Mouse (Mus musculus) cerebellum, adult 2 months (tissue): ENCODE measurements around the gene Slc3a1. TPM values are rescaled to one million over a fixed set of nuclear protein-coding genes. Genes with fewer than 3 reads are reported as not detected.

Experiments
- DNase-seq, 2 experiments: peaks; one replicate each; pipeline ENCODE4 v3.0.0; 2021
- H3K27ac ChIP-seq: fragments of 200-500 bp; 2 replicates; pipeline ENCODE4 v1.5.1; 2012; ENCODE audit warnings: low read length, control low read depth, inconsistent platforms; ENCODE audit not compliant: insufficient read depth
- H3K27me3 ChIP-seq: fragments of 200-500 bp; 2 replicates; pipeline ENCODE4 v1.6.1; 2012; ENCODE audit warnings: inconsistent platforms, mild to moderate bottlenecking, low read length, moderate library complexity; ENCODE audit not compliant: control insufficient read depth, insufficient read depth
- H3K4me1 ChIP-seq: fragments of 200-500 bp; 2 replicates; pipeline ENCODE4 v1.6.1; 2011; ENCODE audit warnings: low read length; ENCODE audit not compliant: control insufficient read depth, insufficient read depth
- H3K4me3 ChIP-seq: fragments of 200-500 bp; replicated peaks from 2 replicates; pipeline ENCODE3; 2011; ENCODE audit warnings: mild to moderate bottlenecking, low read depth, low read length, control low read depth; ENCODE audit not compliant: insufficient read depth
- CTCF ChIP-seq: fragments of 200-500 bp; IDR thresholded peaks from 2 replicates; pipeline ENCODE4 v1.5.1; 2011; ENCODE audit warnings: low read depth, mild to moderate bottlenecking, control low read depth, low read length, moderate library complexity, borderline replicate concordance; ENCODE audit not compliant: insufficient read depth
- POLR2A ChIP-seq: fragments of 200-500 bp; IDR thresholded peaks from 2 replicates; pipeline ENCODE4 v1.6.1; 2011; ENCODE audit warnings: low read length, control low read depth, borderline replicate concordance; ENCODE audit not compliant: insufficient read depth
- WGBS: fragments of 180-500 bp; shearing (Covaris S2); methylation state at CpG from one replicate; pipeline ENCODE4 v1.1.7; 2018; 5-methylcytosine and 5-hydroxymethylcytosine counted together
- polyA plus RNA-seq: library from polyadenylated mRNA; depleted of rRNA; stranded (reverse); fragments of >200 nt; gene quantifications from 2 replicates; pipeline ENCODE4 v1.2.3, GENCODE M21; 2012

Gene Slc3a1
- polyA plus RNA-seq, 1 experiment = 0.54 TPM

DNA sequence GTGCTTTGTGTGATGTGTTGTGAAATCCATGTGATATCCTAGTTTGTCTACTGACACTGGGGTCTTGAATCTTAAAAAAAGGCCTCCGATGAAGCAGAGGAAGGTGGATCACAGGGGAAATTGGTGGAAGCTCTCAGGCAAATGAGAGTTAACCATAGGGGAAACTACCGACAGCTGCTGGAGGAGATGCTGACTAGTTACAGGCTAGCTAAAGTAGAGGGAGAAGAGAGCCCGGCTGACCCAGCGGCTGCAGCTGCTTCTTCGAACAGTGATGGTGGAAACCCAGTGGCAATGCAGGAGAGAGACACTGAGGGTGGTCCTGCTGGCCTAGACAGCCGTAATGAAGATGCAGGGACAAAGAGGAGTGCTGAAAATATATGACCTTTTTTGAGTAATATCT is 14.7 kb upstream of the Slc3a1 start:
- Histone ChIP-seq H3K27me3 (no peaks in the 10 kb centered on the region), H3K27ac (no peak overlapping the region), H3K4me1 (no peaks in the 10 kb centered on the region), H3K4me3 (no peak overlapping the region)
- WGBS = 66% methylated on average over 6 of the region's 6 CpGs
- DNase-seq = no peak
- TF ChIP-seq CTCF (no peak), POLR2A (no peak)

- TF ChIP-seq CTCF = no peak
- no peak for TF ChIP-seq POLR2A
- Histone ChIP-seq H3K4me1 (no peaks in the 10 kb centered on the region), H3K27me3 (no peaks in the 10 kb centered on the region), H3K27ac (no peak overlapping the region), H3K4me3 (no peak overlapping the region)
- no peak for DNase-seq
- WGBS = 95% methylated on average over 3 of the region's 3 CpGs
Observed at GRCm38 (mm10) chr17:85014632-85015031, 13.5 kb upstream of the Slc3a1 start.

- Histone ChIP-seq H3K27ac (no peak overlapping the region), H3K27me3 (no peaks in the 10 kb centered on the region), H3K4me1 (no peaks in the 10 kb centered on the region), H3K4me3 (no peak overlapping the region)
- TF ChIP-seq CTCF (no peak), POLR2A (no peak)
- WGBS = 94% methylated on average over 3 of the region's 3 CpGs
- no peak for DNase-seq
Observed at GRCm38 (mm10) chr17:85018344-85018743, 9.8 kb upstream of the Slc3a1 start.

- WGBS = 77% methylated on average over 5 of the region's 5 CpGs
- DNase-seq = no peak
- no peak for TF ChIP-seq CTCF
- no peak for TF ChIP-seq POLR2A
- H3K27me3 ChIP-seq = no peaks in the 10 kb centered on the region
- H3K27ac ChIP-seq = no peak overlapping the region
- H3K4me1 ChIP-seq = no peaks in the 10 kb centered on the region
- H3K4me3 ChIP-seq = no peak overlapping the region
Observed at GRCm38 (mm10) chr17:85018794-85019193, 9.4 kb upstream of the Slc3a1 start.

DNA sequence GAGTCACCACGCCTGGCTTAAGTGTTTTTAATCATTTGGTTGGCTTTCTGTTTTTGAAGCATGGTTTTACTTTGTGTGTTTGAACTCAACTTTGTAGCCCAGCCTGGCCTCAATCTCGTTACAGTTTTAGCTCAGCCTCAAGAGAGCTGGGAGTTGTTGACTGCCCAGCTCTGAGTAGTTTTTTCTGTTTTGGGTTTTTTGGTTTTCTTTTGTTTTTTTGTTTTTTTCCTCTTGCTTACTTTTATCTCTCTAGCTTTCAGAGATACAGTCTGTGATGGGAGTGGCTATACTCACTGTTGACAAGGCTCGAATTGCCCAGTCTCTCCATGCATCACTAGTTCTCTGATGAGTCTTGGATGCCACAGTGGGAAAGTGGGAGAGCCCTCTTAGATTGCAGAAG is 7.8 kb upstream of the Slc3a1 start:
- no peak overlapping the region for H3K4me3 ChIP-seq
- 76% methylated on average over 3 of the region's 3 CpGs for WGBS
- TF ChIP-seq CTCF (no peak), POLR2A (no peak)
- no peaks in the 10 kb centered on the region for H3K27me3 ChIP-seq
- H3K27ac ChIP-seq = no peak overlapping the region
- DNase-seq = no peak
- H3K4me1 ChIP-seq = no peaks in the 10 kb centered on the region

DNA sequence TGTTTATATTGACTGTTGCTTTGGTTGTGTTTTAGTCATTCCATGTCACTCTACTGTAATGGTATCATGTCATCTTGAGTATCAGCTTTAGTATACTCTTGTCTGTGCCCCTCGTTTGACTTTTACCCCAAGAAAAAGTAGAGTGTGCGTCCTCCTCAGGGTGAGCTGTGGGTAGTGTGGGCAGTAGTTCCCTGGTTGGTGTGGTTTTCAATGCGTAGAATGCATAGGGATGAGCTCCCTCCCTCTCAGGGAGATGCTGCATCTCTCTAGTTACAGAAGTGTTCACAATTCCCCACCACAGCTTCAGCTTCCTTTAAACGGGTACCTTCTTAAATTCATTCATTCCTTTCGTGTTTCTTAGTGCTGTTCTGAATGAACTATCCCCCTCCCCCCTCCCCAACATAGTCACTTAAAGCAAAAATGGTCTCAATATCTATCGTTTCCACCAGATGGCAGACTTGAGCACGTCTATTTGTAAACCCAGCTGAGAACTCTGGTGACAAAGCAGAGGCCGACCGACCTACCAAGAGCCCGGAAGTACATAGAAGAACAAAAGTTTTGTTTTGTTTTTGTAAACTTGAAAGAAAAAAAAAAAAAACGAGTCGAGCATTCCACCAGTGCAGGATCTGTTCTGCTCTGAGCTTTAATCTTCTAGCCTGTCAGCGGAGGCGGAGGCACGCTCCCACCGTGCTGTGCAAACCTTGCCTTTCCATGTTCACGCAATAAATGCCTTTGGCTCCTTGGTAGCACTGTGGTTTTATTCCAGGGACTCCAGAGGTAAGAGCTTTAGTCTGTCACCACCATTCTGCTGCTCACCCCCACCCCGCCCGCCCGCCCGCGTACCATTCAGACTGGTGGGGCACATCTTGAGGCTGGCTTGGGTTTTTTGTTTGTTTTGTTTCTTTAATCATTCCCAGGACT is 4.7 kb upstream of the Slc3a1 start:
- H3K27ac ChIP-seq = no peak overlapping the region
- no peaks in the 10 kb centered on the region for H3K27me3 ChIP-seq
- peak; percentile 36; the same call in 1 of the 2 replicates for TF ChIP-seq CTCF
- TF ChIP-seq POLR2A = no peak
- peak in 1 of 2 experiments; percentile 52 for DNase-seq
- no peak overlapping the region for H3K4me3 ChIP-seq
- H3K4me1 ChIP-seq = no peaks in the 10 kb centered on the region
- WGBS = 61% methylated on average over 22 of the region's 22 CpGs

DNA sequence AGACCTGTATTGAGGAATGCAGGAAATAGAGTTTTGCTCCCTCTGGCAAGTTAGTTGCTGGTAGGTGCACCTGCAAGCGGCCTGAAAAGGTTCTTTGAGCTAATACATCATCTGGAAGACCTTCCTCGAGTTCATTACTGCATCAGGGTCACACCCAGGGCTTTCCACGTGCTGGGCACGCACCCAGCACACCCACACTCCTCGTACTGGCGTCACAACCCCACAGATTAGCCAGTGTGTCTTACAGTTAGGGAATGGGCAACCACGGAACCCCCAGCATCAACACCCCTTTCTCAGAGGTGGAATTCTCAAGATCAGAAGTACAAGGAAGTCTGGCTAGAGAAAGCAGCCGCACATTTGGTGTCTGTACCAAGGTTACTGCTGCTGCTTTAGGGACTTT is 3.9 kb upstream of the Slc3a1 start:
- no peak for DNase-seq
- H3K27me3 ChIP-seq = no peaks in the 10 kb centered on the region
- 86% methylated on average over 8 of the region's 8 CpGs for WGBS
- no peak overlapping the region for H3K27ac ChIP-seq
- TF ChIP-seq POLR2A (no peak), CTCF (no peak)
- no peaks in the 10 kb centered on the region for H3K4me1 ChIP-seq
- no peak overlapping the region for H3K4me3 ChIP-seq

DNA sequence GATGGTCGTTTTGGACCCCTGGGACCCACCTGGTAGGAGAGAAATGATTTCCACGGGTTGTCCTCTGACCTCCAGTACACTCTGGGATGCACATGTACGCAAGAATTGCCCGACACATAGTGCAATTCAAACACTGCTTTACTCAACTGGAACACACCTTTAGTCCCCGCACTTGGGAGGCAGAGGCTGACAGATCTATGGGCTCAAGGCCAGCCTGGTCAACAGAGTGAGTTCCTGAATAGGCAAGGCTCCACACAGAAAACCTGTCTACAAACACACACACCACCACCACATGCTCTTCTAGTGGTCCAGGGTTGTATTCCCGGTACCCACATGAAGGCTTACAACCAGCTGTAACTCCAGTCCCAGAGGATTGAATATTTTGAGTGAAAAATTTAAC is 3.0 kb upstream of the Slc3a1 start:
- DNase-seq = no peak
- Histone ChIP-seq H3K27ac (no peak overlapping the region), H3K27me3 (no peaks in the 10 kb centered on the region), H3K4me1 (no peaks in the 10 kb centered on the region), H3K4me3 (no peak overlapping the region)
- no peak for TF ChIP-seq CTCF
- no peak for TF ChIP-seq POLR2A
- 90% methylated on average over 6 of the region's 6 CpGs for WGBS

GRCm38 (mm10) chr17:85026436-85026835 is 1.7 kb upstream of the Slc3a1 start:
- no peaks in the 10 kb centered on the region for H3K27me3 ChIP-seq
- H3K27ac ChIP-seq = no peak overlapping the region
- no peak overlapping the region for H3K4me3 ChIP-seq
- 91% methylated on average over 6 of the region's 6 CpGs for WGBS
- TF ChIP-seq CTCF (no peak), POLR2A (no peak)
- no peak for DNase-seq
- no peaks in the 10 kb centered on the region for H3K4me1 ChIP-seq
